Mouse (Mus musculus): ENCODE data around the gene Tubb4b. TPM values are rescaled to one million over a fixed set of nuclear protein-coding genes. Genes with fewer than 3 reads are reported as not detected.
"Not testable (repeated sequence)": the region's sequence is repeated elsewhere in the genome, so short reads cannot be mapped to it uniquely, and the experiment has no call there.

Gene Tubb4b
- total RNA-seq (2021): 100 to 1,000 TPM; 303 to 312 TPM
- 210 and 267 TPM in 2 replicates for polyA plus RNA-seq (2012; rRNA removed)
- long read RNA-seq, transcript Tubb4b-201 (4 exons, 1,598 nt): major isoform, 251 of 333 reads
- long read RNA-seq, partial matches to known transcripts: 81 of 333 reads
- long read RNA-seq, other reads (novel, unspliced or antisense): 1 of 333 reads

DNA sequence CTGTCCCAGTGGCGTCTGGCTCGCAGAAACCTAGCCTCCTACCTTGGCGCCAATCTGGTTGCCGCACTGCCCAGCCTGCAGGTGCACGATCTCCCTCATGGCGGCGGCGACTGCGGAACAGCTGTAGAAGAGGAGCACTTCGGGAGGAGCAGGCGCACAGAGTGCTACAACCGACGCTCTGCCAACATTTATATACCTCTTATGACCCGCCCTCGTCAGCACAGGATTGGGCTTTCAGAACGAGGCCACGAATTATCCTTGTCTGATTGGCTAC, at the start of gene Tubb4b:
Gene Tubb4b (minus strand): TSS at position 211 of the 274 bp plus-strand sequence.
- DNase-seq: no peak

DNA sequence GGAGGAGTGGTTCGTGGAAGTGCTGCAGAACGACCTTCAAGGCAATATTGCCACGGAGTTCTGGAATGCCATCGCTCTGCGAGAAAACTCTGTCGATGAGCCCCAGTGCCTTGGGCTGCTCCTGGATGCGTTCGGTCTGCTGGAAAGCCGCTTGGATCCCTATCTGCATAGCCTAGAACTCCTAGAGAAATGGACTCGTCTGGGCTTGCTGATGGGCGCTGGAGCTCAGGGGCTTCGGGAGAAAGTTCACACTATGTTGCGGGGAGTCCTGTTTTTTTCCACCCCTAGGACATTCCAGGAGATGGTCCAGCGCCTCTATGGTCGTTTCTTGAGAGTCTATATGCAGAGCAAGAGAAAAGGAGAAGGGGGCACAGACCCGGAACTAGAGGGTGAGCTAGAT, 48.5 kb upstream of the Tubb4b start:
- DNase-seq: no peak

DNA sequence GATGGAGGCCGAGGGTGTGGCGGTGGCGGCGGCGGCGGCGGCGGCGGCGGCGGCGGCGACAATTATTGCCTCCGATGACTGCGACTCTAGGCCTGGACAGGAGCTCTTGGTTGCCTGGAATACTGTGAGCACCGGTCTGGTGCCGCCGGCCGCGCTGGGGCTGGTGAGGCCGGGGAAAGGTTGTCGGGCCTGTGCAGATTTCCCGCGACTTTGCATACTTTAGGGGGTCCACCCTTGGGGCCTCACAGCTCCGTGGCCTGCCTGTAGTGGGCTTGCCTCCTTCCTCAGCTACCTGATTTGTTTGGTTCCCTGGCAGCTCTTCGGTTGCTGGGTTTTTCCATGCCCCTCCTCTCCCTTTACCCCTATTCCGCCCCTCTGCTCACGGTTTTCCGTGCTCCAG, 48.0 kb upstream of the Tubb4b start:
- no peak for DNase-seq

DNA sequence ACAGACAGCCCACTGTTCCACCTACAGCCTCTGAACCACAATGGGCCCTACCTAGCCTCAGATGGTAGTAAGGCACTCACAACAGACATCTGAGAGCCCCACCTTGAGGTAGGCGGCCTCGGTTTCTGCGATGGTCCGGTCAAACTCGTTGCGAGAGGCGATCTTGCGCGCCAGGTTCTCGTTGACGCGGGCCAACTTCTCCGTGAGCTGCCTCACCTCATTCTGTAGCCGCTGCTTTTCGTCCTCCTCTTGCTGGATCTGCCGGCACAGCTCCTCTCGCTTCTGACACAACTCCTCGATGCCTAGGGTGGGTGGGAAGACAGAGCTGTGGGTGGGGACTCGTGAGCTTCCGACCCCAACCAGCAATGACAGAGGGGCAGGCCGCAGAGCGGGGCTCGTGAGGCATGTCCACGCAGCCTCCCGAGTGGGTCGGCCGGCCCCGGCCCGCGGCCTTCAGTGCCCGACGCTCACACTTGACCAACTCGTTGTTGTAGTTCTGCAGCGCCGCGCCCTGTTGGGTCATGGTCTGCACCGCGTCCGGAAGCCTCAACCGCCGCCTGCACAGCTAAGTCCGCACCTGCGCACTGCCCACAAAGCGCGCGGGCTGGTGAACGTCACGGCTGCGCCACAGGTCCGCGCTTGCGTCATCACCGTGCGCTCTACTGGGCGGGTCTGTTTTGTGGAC, 47.5 kb upstream of the Tubb4b start, which contains the start of the genes Ssna1 and Anapc2:
Gene Ssna1 (minus strand): TSS at position 612 of the 685 bp plus-strand sequence.
Gene Anapc2 (plus strand): TSS at position 652 of the 685 bp plus-strand sequence.
- DNase-seq: peak; percentile 98

DNA sequence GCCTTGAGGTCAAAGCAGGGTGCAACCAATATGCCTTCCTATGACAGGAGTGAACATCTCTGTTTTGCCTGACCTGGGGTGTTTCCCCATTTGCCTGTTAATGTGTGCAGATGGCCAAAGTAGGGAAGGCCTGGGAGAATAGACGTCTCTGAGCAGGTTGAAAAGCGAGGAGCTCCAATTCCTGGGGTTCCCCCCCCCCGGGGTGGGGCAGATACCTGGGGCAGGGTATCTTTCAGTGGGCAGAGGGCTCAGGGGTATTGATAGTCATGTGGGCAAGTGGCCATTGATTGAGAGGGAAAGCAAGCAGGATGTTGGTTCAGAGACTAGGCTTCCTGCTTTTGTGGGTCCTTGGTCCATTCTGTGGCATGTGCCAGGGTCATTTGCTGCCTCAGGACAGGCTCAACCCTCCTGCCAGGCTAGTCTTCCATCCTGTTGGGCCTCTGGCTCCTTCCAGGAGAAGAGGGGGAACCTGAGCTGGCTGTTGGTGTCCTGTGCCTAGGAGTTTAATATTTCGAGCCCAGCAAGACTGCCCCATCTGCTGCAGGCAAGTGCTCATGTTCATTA, 43.3 kb upstream of the Tubb4b start:
- DNase-seq: no peak

DNA sequence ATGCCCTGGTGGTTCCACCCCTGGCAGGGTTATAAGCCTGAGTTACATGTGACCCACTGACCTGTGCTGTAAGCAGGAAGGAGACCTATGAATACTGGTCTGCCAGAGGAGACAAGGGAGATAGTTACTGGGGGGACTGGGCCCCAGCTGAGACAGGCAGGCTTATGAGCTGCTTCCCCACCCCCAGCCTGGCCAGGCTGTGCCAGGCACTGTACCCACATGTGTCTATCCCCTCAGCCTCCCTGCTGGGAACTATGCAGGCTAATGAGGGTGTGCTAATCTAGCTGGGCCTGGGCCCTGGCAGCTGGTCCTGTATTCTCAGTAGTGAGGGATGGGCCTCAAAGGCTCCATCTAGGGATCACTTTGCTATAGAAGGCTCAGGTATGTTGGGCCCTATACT, 42.7 kb upstream of the Tubb4b start:
- no peak for DNase-seq

DNA sequence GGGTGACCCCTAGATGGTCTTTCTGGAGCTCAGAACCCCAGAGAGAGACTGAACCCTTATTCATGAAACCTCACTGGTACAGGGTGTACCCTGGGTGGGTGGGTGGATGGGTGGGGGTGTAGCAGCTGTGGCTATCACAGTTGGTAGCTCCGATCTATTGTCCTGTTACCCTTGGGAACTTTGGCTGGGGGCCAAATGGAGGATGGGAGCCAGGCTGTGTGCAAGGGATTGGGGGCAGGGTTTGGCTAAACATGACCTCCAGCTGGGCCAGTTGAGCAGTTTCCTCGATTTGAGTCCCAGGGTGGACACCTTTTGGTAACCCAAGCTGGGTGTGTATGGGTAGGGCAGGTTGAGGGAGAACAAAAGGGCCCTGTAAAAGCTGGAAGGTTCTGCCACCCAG, 42.2 kb upstream of the Tubb4b start:
- DNase-seq: peak; percentile 24

DNA sequence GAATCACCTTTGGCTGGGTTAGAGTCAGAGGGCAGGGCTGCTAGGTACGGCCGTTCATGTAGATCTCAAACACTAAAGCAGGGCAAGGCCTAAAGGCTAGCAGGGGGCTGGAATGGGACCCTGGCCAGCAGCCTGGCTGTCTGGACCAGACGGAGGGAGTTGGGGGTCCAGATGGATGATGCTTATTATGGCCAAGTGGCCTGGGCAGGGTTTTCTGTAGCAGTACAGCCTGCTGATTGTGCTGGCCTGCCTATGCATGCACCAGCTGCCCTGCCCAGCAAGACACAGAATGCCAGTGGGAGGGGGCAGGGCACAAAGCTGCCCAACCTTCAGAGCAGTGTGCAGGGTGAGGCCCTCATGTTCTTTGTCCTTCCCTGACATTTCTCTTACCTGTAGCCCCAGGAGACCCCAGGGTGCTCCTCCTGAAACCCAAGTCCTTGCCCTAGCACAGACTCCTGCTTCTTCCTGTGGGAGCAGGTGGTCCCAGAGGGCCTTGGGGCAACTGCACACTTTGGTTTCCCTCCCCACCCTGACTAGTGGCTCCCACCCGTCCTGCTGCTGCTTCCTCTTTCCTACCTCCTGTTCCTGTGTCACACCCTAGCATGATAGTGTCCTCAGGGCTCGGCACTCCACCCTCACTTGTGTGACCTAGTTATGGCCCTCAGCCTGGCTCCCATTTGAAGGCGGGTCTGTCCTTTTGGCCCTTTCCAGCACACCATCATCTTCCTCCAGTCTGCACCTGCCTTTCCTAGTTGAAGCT, 41.6 kb upstream of the Tubb4b start:
- DNase-seq: no peak

DNA sequence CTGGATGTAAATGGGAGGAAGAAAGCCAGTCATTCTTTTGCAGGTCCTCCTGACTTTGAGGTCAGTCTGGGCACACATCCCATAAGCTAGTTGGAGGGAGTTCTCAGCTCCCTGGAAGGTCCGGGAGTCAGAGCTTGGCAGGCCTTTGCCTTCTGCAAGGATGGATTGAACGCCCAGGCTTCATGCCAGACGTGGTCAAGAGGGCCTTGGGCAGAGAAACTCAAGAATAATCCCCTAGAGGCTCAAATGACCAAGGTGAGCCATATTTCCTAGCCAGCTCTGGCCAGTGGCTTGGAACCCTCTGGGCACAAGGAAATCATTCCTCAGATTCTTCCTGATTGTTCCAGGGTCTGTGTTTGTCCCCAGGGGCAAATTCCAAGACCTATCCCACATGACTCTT, 40.3 kb upstream of the Tubb4b start:
- DNase-seq: no peak

DNA sequence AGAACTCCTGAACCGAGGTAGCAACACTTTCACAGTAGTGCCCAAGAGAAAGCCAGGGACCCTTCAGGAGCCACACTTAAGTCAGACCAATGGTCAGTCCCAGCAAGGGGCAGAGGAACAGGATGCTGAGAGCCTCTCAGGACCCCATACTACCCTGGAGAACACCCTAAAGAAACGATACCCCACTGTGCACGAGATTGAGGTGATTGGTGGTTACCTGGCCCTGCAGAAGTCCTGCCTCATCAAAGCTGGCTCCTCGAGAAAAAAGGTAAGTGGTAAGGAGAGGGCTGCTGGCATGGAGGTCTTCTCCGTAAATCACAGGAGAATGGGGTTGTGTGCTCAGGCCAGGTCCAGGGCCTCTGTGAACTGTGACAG, 39.8 kb upstream of the Tubb4b start:
- no peak for DNase-seq

DNA sequence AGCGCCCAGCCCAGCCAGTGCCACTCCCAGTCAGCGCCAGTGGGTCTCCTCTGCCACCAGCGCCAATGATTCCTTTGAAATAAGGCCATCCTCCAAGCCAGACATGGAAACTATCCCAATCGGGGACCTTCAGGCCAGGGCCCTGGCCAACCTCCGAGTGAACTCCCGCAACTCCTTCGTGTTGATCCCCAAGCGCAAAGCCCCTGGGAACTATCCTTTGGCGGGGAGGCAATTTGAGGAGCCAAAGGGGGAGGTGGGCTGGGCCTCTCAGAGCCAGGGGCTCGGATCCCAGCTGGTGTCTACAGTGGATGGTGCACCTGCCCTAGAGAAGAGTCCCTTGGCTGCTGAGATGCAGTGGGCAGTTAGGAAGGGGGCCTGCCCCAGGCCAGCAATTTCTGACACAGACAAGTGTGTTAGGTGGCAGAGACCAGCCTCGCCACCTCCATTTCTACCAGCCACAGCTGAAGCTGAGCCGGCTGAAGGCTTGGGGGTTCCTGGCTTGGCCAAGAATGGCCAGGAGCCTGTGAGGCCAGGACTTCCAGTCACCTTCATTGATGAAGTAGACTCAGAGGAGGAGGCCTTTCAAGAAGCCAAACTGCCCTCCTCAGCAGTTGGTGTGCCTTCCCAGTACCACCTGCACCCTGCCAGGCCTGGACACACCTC, 39.3 kb upstream of the Tubb4b start:
- DNase-seq: no peak

DNA sequence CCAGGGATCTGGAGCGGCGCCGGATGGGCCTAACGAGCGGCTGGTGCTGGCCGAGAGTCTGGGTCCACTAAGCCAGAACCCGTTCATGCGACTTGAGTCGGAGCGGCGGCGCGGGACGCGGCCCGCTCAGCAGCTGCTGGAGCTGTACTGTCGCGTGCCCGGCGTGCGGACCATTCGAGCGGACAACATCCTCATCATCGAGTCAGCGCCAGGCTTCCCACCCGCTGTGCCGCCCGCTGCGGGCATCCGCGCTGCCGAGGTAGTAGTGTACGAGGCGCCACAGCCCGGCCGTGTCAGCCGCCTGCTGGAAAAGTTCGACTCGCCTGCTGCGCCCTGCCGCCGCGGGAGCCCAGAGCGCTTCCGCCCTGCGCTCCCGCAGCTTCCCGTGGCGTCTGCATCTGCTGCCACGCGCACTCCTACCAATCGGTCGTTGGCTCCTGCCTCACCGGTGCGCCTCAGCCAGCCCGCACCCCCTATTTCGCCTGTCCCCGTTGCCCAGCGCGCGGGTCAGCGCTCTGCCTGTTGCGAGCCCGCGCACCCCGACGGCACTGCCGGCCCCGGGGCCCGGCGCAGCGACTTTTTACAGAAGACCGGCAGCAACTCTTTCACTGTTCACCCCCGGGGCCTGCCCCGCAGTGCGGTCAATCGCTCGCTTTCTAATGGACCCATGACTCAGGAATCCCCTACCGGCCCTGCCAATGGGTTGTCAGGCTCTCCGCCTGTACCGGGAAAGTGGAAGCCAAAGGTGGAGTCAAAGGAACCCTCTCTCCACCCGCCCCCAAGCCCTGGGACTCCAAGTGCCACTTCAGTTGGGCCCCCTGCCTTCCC, 38.5 kb upstream of the Tubb4b start:
- peak; percentile 70 for DNase-seq

DNA sequence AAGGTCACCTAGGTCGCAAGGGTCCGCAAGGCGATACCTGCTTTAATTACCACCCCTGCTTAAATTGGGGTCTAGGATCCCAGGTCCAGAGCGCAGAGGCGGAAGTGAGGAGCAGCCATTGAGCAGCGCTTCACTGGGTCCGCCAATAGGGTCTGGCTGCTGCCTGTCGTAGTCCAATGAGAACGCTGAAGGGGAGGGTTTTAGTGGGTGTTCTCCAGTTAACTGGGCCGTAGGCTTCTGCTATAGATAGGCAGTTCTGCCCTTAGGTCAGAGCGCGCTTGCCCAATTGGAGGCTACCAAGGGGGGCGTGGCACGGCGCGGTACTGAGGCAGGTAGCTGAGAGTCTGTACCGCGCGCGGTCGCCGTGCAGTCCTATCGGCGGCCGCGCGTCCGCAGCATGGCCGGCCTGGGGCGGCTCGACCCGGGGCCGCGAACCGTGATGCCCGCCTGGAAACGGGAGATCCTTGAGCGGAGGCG, 37.8 kb upstream of the Tubb4b start, which contains the start of gene Tprn:
Gene Tprn (plus strand): TSS at position 328 of the 477 bp plus-strand sequence.
- peak; percentile 98 for DNase-seq

DNA sequence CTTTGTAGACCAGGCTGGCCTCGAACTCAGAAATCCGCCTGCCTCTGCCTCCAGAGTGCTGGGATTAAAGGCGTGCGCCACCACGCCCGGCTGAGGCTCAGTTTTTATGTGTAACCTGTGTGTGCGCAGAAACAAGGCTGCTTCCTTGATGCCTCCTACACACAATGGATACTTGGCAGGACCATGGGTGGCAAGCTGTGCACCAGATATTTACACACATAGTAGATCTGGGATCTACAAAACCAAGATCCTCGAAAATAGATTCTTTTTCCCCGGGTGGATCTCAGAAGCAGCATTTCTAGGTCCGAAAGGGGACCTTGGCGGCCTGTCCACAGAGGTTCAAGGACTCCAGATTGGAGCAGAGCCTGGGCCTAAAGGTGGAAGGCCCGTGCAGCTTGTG, 37.4 kb upstream of the Tubb4b start:
- no peak for DNase-seq

DNA sequence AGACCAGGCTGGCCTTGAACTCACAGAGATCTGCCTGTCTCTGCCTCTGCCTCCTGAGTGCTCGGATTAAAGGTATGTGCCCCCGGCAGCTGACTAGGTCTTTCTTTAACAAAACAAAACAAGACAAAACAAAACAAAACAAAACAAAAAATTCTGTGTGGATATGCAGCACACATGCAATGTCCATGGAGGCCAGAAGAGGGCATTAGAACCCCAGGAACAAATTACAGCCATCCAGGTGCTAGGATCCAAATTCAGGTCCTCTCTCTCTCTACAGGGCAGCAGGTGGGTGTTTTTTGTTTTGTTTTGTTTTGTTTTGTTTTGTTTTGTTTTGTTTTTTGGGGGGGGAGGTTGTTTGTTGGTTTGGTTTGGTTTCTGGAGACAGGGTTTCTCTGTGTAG, 34.4 kb upstream of the Tubb4b start:
- DNase-seq: no peak

DNA sequence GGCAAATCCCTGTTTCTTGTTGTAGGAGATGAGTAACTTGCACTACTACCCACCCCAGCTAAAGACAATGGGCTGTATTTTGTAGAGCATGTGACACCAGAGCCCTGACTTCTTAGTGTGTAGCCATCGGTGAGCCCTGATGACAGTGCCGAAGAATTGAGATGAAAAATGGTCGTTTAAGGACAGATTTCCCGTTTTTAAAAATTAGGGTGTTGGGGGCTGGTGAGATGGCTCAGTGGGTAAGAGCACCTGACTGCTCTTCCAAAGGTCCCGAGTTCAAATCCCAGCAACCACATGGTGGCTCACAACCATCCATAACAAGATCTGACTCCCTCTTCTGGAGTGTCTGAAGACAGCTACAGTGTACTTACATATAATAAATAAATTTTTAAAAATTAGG, 32.7 kb upstream of the Tubb4b start:
- DNase-seq: not testable (repeated sequence)

DNA sequence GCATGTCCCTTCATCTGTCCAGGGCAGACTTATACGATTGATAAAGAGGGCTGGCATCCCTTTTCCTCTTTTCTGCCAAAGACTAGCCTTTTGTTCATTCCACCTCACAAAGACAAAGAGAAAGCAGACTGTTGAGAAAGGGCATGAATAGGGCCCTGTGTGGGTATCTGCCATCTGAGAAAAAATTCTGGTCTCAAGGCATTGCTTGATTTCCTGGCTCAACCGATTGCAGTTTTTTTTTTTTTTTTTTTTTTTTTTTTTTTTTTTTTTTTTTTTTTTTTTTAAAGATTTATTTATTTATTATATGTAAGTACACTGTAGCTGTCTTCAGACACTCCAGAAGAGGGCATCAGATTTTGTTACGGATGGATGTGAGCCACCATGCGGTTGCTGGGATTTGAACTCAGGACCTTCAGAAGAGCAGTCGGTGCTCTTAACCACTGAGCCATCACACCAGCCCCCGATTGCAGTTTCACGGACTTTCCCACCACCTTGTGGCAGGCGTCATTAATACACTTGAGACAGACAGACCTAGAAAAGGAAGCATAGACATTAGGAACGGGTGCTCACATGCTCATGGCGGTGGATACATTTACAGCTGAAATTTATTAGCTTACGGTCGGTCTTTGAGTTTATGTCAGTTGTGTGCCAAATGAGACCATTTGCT, 32.1 kb upstream of the Tubb4b start:
- not testable (repeated sequence) for DNase-seq

DNA sequence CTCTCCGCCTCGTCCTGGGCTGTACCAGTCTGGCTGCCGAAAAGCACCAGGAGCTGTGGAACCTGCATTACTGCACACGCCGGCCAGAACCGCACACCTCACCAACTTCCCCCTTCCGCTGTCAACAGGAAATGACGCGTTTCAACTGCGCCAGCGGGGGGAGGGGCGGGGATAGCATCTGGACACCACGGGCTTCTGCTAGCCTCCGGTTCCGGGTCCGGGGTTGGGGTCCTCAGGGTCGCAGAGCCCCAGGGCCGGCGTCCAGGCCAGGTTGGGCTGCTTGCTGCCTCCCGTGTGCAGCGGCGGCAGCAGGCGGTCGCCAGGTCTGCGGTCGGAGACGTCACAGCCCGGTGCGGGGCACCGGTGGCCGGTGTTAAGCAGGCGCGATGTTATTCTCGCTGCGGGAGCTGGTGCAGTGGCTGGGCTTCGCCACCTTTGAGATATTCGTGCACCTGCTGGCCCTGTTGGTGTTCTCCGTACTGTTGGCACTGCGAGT, 30.8 kb upstream of the Tubb4b start, which contains the start of gene Tmem203:
Gene Tmem203 (plus strand): TSS at position 156 of the 496 bp plus-strand sequence.
- peak; percentile 92 for DNase-seq

DNA sequence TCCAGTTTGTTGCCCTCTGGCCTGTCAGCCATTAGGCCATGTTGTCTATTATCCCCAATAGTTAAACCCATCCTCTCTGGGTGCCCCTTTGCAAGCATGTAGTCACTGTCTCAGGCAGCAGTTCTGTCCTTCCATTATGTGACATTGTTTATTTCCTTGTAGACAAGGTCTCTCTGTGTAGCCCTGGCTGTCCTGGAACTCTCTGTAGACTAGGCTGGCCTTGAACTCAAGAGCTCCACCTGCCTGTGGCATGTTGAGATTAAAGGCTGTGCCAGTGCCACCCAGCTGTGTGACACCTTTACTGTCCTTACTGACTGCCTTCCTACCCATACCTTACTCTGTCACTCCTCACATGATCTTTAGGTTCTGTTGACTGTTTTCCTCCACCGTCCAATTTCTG, 27.8 kb upstream of the Tubb4b start:
- no peak for DNase-seq
